Mouse (Mus musculus): ENCODE data around the gene Zswim7. TPM values are rescaled to one million over a fixed set of nuclear protein-coding genes. Genes with fewer than 3 reads are reported as not detected.

The Zswim7 gene
- polyA plus RNA-seq, 1 experiment from 2014 or later: 19.8 TPM

DNA sequence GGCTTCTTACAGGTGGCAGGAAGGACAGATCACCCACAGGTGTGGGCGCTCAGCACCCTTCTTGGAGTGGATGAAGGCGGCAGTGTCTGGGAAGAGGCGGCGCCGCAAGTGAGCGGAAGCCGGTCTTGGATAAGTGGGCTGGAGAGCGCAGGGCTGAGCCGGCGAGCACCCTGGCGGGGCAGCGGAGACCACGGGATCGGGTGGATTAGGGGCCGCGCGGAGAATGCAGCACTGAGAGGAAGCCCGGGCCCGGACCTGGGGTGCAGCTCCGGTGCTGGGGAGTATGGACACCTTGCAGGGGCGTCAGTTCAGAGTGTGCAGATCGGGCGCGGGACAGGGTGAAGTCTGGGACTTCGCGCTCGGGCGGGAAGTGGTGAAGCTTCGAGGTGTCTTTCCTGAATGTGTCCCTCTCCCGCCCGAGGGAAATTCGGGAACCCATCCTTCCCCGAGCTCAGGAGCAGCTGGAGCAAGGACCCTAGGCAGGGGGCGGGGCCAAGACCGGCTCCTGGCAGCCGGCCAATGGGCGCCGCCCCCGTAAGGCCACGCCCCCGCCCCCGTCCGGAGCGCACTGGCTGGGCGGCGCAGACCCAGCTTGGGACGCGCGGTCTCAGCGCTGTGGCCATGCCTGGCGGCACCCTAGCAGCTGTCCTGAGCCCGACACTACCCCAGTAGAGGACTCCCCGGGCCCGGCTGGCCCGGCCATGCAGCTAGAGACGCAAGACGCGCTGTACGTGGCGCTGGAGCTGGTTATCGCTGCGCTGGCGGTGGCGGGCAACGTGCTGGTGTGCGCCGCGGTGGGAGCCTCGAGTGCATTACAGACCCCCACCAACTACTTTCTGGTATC, 32.6 kb downstream of the Zswim7 start, which contains the start of gene Adora2b:
Gene Adora2b (plus strand): TSS at position 584 of the 844 bp plus-strand sequence.
- H3K36me3 ChIP-seq (ENCODE audit: control insufficient read depth, insufficient read depth, low read length): no peaks in the 10 kb centered on the region
- H3K4me1 ChIP-seq (ENCODE audit: control insufficient read depth, insufficient read depth, low read length): peaks cover 16% of the 10 kb centered on the region; the same call in 1 of the 2 replicates
- H3K4me2 ChIP-seq (ENCODE audit: low read depth, low read length): peak within 1 kb of the TSS; percentile 99
- H3K9ac ChIP-seq (ENCODE audit: low read length): peak within 1 kb of the TSS; percentile 66
- peak within 1 kb of the TSS; percentile 54 for H3K4me3 ChIP-seq (replicated peaks; ENCODE audit: low read length)
- no peaks in the 10 kb centered on the region for H3K9me3 ChIP-seq (replicated peaks; ENCODE audit: control insufficient read depth, low read length)
- WGBS: under 1% methylated on average over 69 of the region's 69 CpGs
- H3K27me3 ChIP-seq (ENCODE audit: control insufficient read depth, insufficient read depth, low read length): peaks cover 8% of the 10 kb centered on the region; the same call in 1 of the 2 replicates
- ATAC-seq (ENCODE audit: insufficient read depth, low FRiP score): peak; percentile 87
- H3K27ac ChIP-seq (ENCODE audit: low read length): no peak within 1 kb of the TSS

DNA sequence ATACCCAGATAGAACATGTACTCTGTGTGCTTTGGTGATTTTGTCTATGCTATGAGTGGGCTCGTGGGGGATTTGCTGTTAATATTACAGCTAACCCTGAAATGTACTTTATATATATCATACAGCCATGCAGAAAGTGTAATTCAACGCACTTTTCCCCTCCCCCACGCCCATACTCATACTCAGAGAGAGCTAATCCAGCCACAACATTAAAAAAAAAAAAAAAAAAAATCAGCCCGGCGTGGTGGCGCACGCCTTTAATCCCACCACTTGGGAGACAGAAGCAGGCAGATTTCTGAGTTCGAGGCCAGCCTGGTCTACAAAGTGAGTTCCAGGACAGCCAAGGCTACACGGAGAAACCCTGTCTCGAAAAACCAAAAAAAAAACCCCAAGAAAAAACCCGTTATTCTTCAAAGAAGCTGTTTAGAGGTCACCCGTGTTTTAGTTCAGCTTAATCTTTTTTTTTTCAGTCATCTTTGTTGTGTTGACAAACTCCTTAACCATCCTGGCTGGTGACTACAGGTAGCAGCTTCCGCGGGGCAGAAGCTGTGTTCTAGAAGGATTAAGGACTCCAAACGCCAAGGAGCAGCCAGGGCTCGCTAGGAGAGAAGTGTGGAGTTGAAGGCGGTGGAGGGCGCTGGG, 33.3 kb downstream of the Zswim7 start:
- peak overlapping the region; percentile 99 for H3K4me2 ChIP-seq (ENCODE audit: low read depth, low read length)
- peak overlapping the region; percentile 54 for H3K4me3 ChIP-seq (replicated peaks; ENCODE audit: low read length)
- no peaks in the 10 kb centered on the region for H3K9me3 ChIP-seq (replicated peaks; ENCODE audit: control insufficient read depth, low read length)
- H3K4me1 ChIP-seq (ENCODE audit: control insufficient read depth, insufficient read depth, low read length): peaks cover 16% of the 10 kb centered on the region; the same call in 1 of the 2 replicates
- no peak for ATAC-seq (ENCODE audit: insufficient read depth, low FRiP score)
- peak overlapping the region; percentile 66 for H3K9ac ChIP-seq (ENCODE audit: low read length)
- H3K36me3 ChIP-seq (ENCODE audit: control insufficient read depth, insufficient read depth, low read length): no peaks in the 10 kb centered on the region
- H3K27ac ChIP-seq (ENCODE audit: low read length): no peak overlapping the region
- 37% methylated on average over 18 of the region's 18 CpGs for WGBS
- peaks cover 8% of the 10 kb centered on the region; the same call in 1 of the 2 replicates for H3K27me3 ChIP-seq (ENCODE audit: control insufficient read depth, insufficient read depth, low read length)

- Histone ChIP-seq H3K4me2 (ENCODE audit: low read depth, low read length) (no peak overlapping the region), H3K4me3 (replicated peaks; ENCODE audit: low read length) (no peak overlapping the region), H3K9me3 (replicated peaks; ENCODE audit: control insufficient read depth, low read length) (no peaks in the 10 kb centered on the region), H3K27me3 (ENCODE audit: control insufficient read depth, insufficient read depth, low read length) (no peaks in the 10 kb centered on the region), H3K27ac (ENCODE audit: low read length) (no peak overlapping the region), H3K9ac (ENCODE audit: low read length) (no peak overlapping the region), H3K4me1 (ENCODE audit: control insufficient read depth, insufficient read depth, low read length) (peaks cover 3% of the 10 kb centered on the region; the same call in 1 of the 2 replicates), H3K36me3 (ENCODE audit: control insufficient read depth, insufficient read depth, low read length) (no peaks in the 10 kb centered on the region)
- no peak for ATAC-seq (ENCODE audit: insufficient read depth, low FRiP score)
- WGBS: 81% methylated on average over 4 of the region's 4 CpGs
Observed at GRCm38 (mm10) chr11:62244471-62244870, 36.7 kb downstream of the Zswim7 start.

GRCm38 (mm10) chr11:62243871-62244270, 37.3 kb downstream of the Zswim7 start:
- H3K27me3 ChIP-seq (ENCODE audit: control insufficient read depth, insufficient read depth, low read length): no peaks in the 10 kb centered on the region
- no peak overlapping the region for H3K27ac ChIP-seq (ENCODE audit: low read length)
- H3K4me3 ChIP-seq (replicated peaks; ENCODE audit: low read length): no peak overlapping the region
- no peak for ATAC-seq (ENCODE audit: insufficient read depth, low FRiP score)
- no peak overlapping the region for H3K9ac ChIP-seq (ENCODE audit: low read length)
- 71% methylated on average over 8 of the region's 8 CpGs for WGBS
- H3K4me1 ChIP-seq (ENCODE audit: control insufficient read depth, insufficient read depth, low read length): peaks cover 3% of the 10 kb centered on the region; the same call in 1 of the 2 replicates
- H3K36me3 ChIP-seq (ENCODE audit: control insufficient read depth, insufficient read depth, low read length): no peaks in the 10 kb centered on the region
- H3K4me2 ChIP-seq (ENCODE audit: low read depth, low read length): no peak overlapping the region
- no peaks in the 10 kb centered on the region for H3K9me3 ChIP-seq (replicated peaks; ENCODE audit: control insufficient read depth, low read length)

DNA sequence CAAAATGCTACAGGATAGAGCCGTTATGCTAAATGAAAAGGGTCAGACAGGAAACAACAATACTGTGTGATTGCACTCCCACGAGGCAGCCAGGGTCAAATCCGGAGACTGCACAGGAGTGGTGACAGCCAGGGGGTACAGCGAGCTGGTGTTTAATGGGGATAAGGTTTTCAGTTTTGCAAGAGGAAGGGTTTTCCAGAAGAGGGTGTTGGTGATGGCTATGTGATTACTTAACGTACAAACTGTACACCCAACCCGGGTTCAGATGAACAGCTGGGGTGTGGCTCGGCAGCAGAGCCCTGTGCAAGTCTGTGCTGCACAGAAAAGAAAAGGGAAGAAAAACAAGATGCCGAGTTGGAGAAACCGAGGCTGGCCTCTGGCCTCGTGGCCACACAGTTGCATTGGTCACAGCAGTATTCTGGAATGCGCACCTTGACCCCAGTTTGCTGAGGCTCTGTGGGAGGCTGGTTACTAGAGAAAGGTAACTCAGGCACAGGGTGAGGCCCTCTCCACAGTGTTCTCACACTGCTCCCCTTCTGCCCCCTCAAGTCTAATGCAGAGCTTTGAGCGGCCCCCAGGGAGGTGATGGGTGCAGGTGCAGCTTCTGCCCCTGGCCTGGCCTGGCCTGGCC, 40.4 kb downstream of the Zswim7 start:
- no peak overlapping the region for H3K9ac ChIP-seq (ENCODE audit: low read length)
- H3K27me3 ChIP-seq (ENCODE audit: control insufficient read depth, insufficient read depth, low read length): no peaks in the 10 kb centered on the region
- H3K9me3 ChIP-seq (replicated peaks; ENCODE audit: control insufficient read depth, low read length): no peaks in the 10 kb centered on the region
- no peaks in the 10 kb centered on the region for H3K4me1 ChIP-seq (ENCODE audit: control insufficient read depth, insufficient read depth, low read length)
- no peak overlapping the region for H3K4me3 ChIP-seq (replicated peaks; ENCODE audit: low read length)
- ATAC-seq (ENCODE audit: insufficient read depth, low FRiP score): peak; percentile 61; the same call in 1 of the 2 replicates
- no peak overlapping the region for H3K4me2 ChIP-seq (ENCODE audit: low read depth, low read length)
- 49% methylated on average over 12 of the region's 12 CpGs for WGBS
- H3K27ac ChIP-seq (ENCODE audit: low read length): no peak overlapping the region
- no peaks in the 10 kb centered on the region for H3K36me3 ChIP-seq (ENCODE audit: control insufficient read depth, insufficient read depth, low read length)

DNA sequence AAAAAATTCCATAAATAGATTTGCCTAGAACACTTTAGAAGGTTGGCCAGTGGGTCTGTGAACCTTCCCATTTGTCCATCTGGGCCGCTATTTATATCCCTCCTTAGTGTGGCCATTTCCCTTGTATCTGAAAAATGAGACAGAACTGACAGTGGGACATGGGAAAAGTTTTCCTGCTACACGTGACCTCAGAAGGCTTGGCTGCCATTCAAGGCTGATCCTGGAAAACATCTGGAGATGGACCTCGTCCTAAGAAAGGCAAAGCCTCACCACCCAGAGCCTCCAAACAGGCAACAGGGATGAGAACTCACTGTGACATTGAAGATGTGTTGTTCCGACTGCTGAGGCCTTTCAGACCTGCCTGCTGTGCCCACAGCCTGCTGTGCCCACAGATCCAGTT, 56.4 kb downstream of the Zswim7 start:
- Histone ChIP-seq H3K4me1 (ENCODE audit: control insufficient read depth, insufficient read depth, low read length) (peaks cover 5% of the 10 kb centered on the region; the same call in 1 of the 2 replicates), H3K36me3 (ENCODE audit: control insufficient read depth, insufficient read depth, low read length) (no peaks in the 10 kb centered on the region), H3K9me3 (replicated peaks; ENCODE audit: control insufficient read depth, low read length) (no peaks in the 10 kb centered on the region), H3K9ac (ENCODE audit: low read length) (no peak overlapping the region), H3K27ac (ENCODE audit: low read length) (no peak overlapping the region), H3K4me3 (replicated peaks; ENCODE audit: low read length) (no peak overlapping the region), H3K27me3 (ENCODE audit: control insufficient read depth, insufficient read depth, low read length) (no peaks in the 10 kb centered on the region; the same call in 1 of the 2 replicates), H3K4me2 (ENCODE audit: low read depth, low read length) (no peak overlapping the region)
- 55% methylated on average over 4 of the region's 4 CpGs for WGBS
- no peak for ATAC-seq (ENCODE audit: insufficient read depth, low FRiP score)

DNA sequence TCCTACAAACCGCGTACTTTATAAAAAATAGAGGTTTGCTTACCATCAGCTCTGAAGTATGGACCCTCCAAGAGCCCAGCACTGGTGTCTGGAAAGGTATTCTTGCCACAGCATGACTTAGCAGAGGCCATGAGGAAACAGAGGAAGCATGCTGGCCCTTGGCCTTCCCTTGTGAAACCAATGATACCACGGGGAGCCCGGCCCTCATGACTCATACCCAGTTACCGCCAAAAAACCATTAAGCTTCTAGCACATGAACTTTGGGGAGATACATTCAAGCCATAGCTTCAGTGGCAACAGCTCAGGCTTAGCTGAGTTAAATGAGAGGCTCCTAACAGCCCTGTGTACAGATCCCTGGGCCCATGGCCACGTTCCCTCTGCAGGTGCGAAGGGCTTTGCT, 57.2 kb downstream of the Zswim7 start:
- no peak overlapping the region for H3K27ac ChIP-seq (ENCODE audit: low read length)
- ATAC-seq (ENCODE audit: insufficient read depth, low FRiP score): peak; percentile 41; the same call in 1 of the 2 replicates
- peaks cover 5% of the 10 kb centered on the region; the same call in 1 of the 2 replicates for H3K4me1 ChIP-seq (ENCODE audit: control insufficient read depth, insufficient read depth, low read length)
- H3K4me2 ChIP-seq (ENCODE audit: low read depth, low read length): no peak overlapping the region
- WGBS: 85% methylated on average over 7 of the region's 7 CpGs
- no peak overlapping the region for H3K9ac ChIP-seq (ENCODE audit: low read length)
- no peaks in the 10 kb centered on the region for H3K27me3 ChIP-seq (ENCODE audit: control insufficient read depth, insufficient read depth, low read length)
- no peaks in the 10 kb centered on the region for H3K9me3 ChIP-seq (replicated peaks; ENCODE audit: control insufficient read depth, low read length)
- H3K4me3 ChIP-seq (replicated peaks; ENCODE audit: low read length): no peak overlapping the region
- H3K36me3 ChIP-seq (ENCODE audit: control insufficient read depth, insufficient read depth, low read length): no peaks in the 10 kb centered on the region

DNA sequence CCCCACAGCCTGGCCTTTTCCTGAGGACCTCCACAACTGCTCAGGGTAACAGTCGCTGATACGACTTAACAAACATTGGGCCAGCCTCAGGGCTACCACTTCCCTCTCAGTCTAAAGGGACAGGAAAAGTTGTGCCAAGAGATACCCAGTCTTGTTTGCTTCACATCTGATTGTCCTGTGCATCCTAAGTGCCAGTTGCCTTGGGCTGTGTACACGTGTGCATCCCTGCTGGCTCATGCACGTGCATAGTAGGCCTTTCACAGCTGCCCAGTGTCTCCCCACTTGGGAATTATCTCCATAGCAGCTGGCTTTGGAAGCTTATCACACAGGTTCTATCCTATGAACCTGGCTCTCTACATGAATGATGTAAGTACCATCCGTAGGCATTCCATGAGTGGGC, 57.8 kb downstream of the Zswim7 start:
- peaks cover 5% of the 10 kb centered on the region; the same call in 1 of the 2 replicates for H3K4me1 ChIP-seq (ENCODE audit: control insufficient read depth, insufficient read depth, low read length)
- H3K27me3 ChIP-seq (ENCODE audit: control insufficient read depth, insufficient read depth, low read length): no peaks in the 10 kb centered on the region
- H3K4me2 ChIP-seq (ENCODE audit: low read depth, low read length): no peak overlapping the region
- no peak for ATAC-seq (ENCODE audit: insufficient read depth, low FRiP score)
- no peak overlapping the region for H3K4me3 ChIP-seq (replicated peaks; ENCODE audit: low read length)
- H3K9me3 ChIP-seq (replicated peaks; ENCODE audit: control insufficient read depth, low read length): no peaks in the 10 kb centered on the region
- WGBS: 86% methylated on average over 5 of the region's 5 CpGs
- H3K27ac ChIP-seq (ENCODE audit: low read length): no peak overlapping the region
- H3K9ac ChIP-seq (ENCODE audit: low read length): no peak overlapping the region
- H3K36me3 ChIP-seq (ENCODE audit: control insufficient read depth, insufficient read depth, low read length): no peaks in the 10 kb centered on the region

All from stomach, embryonic 16.5 days (tissue).